Mouse (Mus musculus) right cerebral cortex, postnatal 36 days (tissue): ENCODE results near the gene Rep15.

ENCODE experiments used
- DNase-seq, 2 experiments: peaks; one replicate each; pipeline ENCODE4 v3.0.0; 2022; ENCODE audit warnings: low spot score in 2 of 2, mixed read lengths in 1 of 2

Gene Rep15

DNA sequence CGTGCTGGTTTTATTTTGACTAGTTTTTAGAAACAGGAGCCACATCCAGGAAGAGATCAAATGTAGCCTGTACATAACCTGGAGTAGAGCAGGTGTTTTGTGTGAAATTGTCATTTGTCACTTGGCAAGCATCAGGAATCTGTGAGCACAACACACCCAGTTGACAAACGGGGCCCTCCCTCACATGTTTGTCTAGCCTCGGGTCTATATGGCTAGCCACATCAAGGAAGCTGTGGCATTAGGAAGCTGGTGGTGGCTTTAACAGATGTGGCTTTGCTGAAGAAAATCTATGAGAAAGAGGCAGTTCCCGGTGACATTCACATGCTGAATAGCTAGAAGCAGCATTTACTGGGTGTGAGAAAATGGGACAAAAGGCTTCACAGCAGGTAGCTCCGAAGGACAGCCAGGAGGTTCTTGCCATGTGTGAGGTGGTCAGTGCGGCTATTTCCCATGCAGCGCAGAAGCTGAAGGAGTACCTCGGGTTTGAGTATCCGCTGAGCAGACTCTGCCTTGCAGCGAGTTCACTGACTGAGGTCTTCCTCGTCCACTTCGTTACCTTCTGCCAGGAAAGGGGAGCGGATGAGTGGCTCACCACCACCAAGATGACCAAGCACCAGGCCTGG lies at the start of gene Rep15:
TSS of gene Rep15 (plus strand) at position 282 of the 623 bp plus-strand sequence.
- DNase-seq = no peak

DNA sequence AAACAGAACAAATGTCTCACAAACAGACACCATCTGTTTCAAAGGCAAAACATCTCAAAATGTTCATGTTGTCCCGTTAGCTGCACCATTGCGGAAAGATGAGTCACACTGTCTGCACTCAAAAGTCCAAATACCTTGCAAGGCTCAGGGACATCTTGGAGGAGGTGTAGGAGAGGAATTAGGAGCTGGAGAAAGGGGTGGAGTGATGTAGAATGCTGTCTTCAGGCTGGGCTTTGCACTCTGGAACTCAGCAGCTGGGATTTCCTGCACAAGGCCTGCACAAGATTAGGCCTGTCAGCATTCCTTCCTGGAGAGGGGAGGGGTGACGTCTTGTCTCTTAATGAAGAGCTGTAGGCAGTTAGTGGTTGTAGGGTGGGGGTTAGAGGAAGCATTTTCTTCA lies 47.8 kb upstream of the Rep15 start:
- peak in 1 of 2 experiments; percentile 32 for DNase-seq

DNA sequence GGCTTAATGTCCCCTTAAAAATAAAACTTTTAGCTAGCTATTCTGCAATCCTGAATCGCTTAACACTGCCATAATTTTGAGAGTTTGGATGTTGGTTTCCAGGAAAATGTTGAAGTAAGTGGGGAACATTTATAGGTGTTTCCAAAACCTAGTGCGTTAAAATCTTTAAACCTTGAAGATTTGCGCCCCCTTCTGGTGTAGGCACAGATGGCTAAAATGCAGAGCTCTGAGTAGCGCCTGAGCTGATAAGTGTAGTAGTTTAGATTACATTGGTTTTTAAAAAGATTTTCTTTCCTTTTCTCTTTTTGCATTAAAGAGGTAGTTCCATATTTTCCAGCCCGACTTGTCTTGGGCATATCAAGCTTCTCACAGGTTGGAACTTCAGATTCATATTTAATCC lies 38.1 kb upstream of the Rep15 start:
- peak in 1 of 2 experiments; percentile 31 for DNase-seq

DNA sequence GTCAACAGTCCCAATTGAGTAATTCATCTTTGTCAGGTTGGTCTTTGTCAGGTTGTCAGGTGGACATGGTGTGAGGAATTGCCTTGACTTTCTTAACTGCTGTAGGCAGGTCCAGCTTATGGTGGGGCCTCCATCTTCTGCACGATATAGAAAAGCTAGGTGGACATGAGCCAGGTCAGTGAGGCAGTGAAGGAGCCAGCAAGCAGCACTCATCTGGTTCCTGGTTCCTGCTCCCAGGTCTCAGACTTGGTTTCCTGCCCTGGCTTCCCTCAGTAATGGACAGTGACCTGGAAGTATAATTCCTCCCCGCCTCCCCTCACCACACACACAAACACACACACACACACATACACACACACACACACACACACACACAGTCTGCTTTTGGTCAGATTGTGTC lies 37.0 kb upstream of the Rep15 start:
- no peak for DNase-seq

DNA sequence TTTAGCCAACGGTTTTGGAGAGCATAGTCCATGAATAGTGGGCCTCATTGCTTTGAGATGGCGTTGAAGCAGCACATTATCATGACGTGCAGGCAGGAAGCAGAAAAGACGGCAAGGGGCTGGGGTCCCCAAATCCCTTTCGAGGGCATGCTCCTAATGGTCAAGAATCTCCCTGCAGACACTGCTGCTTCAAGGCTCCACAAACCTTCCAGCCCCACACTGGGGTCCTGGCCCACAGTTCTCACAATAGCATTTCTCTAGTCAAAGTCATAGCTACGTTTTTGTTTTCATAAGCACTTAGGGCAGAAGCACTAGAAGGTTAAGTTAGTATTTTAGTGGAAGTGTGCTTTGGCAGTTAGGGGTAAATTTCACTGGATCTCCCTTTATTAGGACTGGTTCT lies 36.5 kb upstream of the Rep15 start:
- DNase-seq = no peak

DNA sequence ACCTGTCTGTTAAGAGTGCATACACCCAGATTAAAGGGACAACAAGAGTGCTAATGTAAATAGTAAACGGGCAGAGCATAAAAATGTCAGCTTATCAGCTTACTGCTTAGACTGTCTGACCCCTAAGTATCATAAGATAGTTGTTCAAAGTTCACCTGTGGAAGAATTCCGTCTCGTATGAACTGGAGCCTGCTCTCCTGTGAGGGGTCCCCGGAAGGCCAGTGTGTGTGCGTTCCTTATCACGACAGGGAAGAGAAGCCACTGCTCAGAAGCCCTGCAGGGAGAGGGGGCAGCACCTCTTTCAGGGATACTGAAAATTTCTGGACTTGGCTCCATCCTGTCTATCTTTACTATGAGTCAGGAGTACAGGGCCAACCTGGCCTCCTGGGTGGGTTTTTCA lies 35.4 kb upstream of the Rep15 start:
- DNase-seq = no peak

DNA sequence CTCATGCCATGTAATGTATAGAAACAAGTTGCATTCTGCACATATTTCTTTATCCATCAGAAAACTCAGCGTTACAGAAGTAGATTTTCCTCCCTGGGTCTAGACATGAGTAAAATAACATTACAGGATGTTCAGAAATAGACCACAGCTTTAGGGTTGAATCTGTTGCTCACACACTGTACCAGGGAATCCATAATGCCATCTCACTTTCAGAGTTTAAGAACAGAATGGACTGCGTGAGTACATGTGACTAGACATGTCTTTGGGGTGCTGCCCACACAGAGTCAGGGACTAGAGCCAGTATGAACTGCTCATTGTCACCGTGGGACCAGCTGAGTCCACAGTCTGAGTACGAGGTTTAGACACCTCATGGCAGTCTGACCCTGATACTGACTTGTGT lies 33.7 kb upstream of the Rep15 start:
- DNase-seq = no peak

DNA sequence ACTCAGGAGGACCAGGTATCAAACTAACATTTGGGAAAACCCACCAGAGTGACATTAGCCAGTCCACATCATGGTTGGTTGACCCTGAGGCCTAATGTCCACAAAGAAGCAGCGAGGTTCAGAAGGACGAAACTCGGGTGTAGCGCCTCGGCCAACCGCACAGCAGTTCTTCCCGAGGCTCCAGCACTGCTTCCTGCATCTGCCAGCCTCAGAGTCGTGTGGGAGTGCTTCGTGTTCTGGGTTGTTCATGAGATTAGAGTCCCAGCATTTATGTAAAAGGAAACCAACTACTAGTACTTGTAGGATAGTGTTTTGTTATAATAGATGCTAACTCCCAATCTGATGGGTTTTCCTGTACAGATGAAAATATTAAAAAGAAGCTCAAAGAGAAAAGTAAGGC lies 33.1 kb upstream of the Rep15 start:
- peak; percentile 30 to 67 for DNase-seq

DNA sequence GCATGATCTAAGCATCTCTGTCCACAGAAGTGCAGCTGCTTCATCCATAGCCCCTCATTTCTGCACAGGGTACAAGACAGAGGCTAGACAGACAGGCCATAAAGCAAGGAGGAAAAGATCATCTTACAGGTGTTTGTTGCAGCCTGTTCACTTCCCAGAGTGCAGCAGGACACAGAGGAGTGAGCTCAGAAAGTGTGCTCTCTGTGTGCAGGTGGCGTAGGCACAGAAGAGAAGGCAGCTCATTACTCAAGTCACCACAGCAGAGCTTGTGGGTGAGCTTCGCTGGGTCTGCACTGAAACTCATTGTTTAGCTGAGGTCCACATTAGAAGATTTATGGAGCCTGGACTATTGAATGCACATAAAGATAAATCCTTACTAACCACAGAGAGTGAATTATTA lies 32.6 kb upstream of the Rep15 start:
- DNase-seq = no peak

DNA sequence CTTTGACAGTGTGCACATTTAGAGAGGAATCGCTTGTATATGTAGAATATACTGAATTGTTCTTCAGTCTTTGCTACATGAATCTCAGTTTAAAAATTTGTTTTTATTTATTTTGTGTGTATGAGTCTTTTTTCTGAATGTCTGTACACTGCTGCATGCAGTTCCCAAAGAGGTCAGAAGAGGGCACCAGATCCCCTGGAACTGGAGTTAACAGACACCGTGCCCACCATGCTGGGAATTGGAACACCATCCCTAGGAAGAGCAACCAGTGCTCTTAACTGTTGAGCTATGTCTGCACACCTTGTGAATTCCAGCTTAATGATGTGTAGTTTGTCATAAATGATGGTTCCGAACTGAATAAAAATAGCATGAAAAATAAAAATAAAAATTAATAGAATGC lies 24.2 kb upstream of the Rep15 start:
- no peak for DNase-seq

DNA sequence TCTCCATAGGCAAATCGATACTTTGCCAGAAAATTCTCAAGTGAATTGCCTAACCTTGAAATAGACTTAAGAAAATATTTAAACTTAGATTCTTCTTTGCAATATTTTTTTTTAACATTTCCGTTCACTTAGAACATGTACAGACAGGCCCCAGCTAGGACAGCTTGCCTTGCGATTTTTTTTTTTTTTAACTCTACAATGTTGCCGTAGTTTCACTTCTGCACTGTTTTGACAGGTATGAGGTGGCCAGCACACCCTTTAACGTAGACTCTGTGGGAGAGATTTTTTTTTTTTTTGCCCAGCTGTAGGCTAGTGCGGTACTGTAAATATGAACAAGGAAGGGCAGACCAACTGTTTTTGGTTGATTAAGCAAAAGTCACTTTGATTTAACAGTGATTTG lies 22.0 kb upstream of the Rep15 start:
- DNase-seq = no peak

DNA sequence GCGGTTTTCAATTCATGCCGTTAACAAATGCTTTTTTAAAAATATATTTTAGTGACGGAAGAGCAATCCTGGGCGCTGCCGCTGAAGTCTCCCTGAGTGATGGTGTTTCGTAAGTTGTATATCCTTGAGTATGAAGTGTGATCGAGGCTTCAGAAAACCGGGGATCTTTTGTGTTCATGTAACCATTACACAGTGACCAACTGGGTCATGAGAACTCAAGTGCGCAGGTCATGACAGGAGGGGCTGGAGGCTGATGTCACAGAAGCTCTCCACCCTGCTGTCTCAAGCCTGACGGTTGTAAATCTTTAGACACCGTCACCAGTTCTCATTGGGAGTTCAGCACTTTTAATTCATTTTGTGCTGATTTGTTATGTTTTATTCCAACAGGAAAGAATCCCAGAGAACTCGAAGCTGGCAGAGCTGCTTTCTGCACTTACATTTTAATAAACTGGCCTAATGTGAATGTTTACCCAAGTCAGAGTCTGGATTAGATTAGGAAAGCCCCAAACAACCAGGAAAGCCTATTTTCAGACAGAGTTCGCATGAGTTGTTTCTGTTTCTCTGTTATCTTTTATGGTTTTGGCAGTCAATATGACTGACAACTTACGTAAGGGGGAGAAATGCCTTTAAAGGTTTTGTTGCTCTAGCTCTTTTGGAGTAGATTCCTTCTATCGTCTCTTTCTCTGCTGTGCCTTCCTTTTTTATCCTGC lies 21.4 kb upstream of the Rep15 start:
- DNase-seq = no peak

DNA sequence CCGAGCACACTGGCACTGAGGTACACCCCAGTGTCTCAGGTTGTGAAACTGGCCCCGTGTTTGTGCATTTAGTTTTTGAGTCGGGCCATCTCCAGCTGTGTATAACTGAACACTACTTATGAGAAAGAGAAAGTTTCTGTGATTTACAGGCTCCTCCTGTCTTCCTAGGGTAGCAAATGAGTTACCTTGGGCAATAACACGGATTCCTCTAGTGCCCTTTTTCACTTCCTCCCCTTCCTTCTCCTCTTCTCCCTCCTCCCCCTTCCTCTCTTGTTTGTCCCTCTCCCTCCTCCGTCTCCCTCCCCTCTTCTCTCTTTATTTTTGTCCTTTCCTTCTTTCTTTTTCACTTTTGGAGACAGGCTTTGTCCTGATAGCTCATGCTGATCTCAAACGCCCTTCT lies 20.8 kb upstream of the Rep15 start:
- DNase-seq = no peak

DNA sequence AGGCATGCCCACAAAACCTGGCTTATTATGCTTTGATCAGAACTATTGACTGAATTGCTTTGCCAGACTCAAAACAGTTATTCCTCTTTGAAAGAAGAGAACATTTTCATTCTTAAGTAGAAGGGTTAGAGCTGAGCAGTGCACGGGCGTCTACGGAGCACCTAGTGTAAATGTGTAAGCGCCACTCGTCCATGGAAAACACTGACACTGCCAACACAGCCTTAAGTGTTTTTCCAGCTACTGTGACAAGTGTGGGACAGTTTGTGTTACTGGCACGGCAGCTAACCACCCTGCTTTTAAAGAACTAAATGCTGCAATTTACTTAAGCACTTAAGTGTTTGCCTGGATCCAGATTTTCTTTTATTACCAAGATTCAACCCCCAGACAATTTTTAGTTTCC lies 20.4 kb upstream of the Rep15 start:
- DNase-seq = no peak

DNA sequence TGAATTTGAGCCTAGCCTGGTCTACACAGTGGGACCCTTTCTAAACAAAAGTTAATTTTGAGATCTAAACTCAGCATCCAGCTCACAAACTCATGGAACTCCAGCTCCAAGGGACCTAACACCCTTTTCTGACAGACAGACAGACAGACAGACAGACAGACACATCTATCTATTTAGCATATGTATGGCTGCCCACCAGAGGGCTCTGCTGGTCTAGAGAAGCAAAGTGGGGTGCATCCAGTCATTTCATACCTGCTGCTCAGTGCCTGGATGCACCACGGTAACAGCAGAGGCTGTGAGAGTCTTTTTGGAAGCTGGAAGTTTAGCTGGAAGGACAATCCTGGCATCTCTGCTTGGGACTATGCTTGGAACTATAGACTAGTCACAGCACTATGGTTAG lies 18.8 kb upstream of the Rep15 start:
- DNase-seq = no peak

DNA sequence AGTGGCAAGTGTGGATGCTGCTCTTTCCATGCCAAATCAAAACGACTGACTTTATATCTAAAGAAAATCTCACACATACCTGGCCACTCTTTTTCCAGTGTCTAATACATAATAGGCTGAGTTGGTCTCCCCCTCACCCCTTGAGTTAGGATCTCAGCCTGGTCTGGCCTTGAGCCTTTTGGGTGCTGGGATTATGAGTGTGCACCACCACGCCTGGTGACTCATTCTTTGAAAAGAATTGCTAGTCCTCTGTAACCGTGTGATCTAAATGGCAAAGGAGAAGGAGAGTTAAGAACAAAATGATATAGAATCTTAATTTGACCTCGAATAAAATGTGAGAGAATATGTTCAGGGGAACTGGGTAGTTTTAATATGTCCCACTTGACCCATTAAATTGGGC lies 14.5 kb upstream of the Rep15 start:
- DNase-seq = no peak

DNA sequence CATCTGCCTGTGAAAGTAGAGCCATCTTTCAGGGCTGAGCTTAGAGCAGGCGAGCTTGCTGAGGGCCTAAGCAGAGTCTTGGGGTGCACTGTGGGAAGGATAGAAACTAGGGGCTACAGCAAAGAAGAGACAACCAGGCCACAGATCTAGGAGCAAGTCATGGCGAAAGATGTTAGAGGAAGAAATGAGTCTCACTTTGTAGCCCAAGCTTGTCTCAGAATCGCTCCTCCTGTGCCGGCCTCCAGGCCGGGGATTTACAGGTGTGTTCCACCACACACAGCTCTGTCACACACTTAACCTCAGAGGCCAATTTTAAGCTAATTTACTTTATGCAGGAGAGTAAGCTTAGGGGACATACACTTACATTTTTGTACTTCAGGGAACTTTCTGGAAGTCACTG lies 14.0 kb upstream of the Rep15 start:
- no peak for DNase-seq

DNA sequence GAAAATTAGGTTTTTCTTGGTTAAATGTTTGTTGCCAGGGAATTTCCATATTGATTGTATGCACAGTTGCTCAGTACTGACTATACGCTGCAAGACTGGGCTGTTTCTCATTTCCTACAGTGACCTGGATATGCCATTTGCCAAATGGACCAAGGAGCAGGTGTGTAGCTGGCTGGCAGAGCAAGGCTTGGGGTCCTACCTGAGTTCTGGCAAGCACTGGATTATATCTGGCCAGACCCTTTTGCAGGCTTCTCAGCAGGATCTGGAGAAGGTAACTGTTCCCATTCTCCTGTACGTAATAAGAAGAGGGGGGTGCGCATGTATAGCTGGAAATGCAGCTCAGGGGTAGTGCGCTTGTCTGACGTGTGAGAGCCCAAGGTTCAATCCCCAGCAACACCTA lies 11.2 kb upstream of the Rep15 start:
- DNase-seq = no peak

DNA sequence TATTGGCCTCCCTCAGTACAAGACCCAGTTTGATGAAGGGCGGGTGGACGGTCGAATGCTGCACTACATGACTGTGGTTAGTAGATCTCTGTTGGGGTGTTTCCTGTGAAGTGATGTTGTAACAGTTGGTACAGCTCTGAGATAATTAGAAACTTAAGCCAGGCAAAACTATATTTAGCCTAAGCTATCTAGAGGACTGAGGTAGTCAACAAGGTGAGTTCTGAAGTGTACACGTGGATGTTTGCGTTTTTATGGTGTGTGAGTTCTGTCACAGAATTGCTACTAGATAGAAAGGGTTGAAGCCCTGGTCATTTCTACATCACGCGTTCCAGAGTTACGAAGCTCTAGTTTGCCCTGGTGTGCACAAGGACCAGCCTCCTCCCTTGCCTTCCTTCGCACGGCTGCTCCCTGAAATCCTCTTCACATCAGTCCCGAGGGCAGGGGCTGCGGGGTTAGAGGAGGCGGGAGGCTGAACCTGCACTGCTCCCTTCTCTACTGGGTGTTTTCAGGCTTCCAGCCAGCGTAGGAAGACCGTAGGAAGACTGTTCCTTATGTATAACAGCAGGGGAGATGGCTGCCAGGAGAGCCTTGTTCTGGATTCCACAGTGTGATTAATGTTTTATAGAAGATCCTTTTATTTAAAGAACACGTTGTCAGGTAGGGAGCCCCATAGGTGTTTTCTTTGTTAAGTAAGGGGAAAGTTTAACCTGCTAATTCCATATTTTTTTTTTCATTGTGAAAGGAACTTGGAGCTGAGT lies 9.8 kb upstream of the Rep15 start:
- DNase-seq = no peak

DNA sequence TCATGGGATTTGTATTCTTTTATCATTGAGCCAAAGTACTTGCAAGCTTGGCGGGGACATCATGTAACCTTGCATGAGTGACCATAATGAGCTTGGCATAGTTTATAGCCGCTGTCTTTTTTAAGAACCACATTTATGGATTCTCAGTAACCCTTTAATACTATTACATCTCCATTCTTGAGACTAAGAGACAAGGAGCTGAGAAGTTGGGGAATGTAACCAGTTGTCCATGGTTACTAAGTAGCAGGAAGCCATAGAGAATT lies 9.3 kb upstream of the Rep15 start:
- DNase-seq = no peak

DNA sequence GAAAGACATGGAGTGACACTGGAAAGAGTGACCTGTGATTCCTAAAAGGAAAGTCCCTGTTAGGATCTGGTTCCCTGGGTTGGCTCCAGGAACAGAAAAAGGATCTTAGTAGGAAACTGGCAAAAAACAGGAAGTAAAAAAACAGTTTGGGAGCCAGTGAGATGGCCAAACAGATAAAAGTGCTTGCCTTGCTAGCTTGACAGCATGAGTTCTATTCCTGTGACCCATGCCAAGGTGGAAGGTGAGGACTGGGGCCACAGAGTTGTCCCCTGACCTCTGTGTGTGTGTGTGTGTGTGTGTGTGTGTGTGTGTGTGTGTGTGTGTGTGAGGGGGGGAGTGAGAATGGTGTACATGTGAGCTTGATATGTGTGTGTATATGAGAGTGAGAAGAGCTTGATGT lies 8.8 kb upstream of the Rep15 start:
- no peak for DNase-seq

DNA sequence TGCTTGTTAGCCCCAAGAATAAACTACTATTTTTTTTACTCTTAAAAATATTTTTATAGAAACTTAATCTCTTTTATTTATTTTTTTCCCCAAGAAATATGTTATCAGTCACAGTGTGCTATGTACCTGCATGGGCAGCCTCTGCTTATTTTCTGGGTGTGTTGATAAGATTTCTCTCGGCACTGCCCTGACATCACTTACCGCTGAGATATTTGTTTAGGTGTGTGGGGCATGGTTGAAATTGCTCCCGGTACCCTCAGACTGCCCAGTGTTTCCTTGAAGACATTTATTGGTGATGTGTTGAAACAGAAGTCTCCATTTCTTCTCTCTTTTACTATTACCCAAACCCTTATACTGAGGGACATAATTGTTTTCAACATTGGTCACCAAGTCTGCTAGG lies 7.6 kb upstream of the Rep15 start:
- DNase-seq = no peak

DNA sequence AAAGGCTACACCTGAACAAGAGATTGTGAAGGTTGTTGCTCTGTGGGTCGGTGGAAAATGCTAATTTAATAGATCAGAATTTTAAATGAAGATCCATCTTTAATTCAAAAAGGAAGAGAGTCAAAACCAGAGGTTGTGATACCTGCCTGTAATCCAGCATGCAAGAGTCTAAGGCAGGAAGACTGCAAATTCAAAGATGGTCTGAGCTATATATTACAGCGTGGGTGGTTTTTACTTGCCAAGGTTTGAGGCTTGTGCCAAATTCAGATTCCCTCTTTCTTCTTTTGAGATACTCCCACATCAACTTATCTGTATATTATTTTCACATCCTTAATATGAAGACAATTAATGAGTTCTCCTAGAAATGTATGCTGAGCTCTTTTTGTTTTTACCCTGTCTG lies 4.0 kb upstream of the Rep15 start:
- DNase-seq = no peak
